Mouse (Mus musculus): ENCODE data around the gene Gm26602. TPM values are rescaled to one million over a fixed set of nuclear protein-coding genes. Genes with fewer than 3 reads are reported as not detected.

Gene Gm26602
- polyA plus RNA-seq, 1 experiment from 2014 or later, result 35.1 TPM

DNA sequence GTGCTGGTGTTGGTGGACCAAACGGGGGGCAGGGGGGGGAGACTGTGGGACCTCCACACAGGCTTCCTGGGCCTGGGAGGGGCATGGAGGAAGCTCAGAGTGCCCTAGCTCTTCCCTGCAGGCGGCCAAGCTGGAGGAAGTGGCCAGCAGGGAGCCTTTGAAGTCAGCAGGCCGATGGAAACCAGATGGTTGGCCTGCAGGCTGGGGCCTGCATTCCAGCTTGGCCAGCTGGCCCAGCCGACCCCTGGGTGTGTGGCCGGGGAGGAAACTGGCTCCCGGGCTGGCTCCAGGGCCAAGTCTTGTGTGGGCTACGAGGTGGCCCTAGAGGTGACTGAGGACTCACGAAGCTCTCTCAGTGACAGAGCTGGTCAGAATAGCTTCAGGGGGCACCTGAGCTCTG lies 22.1 kb downstream of the Gm26602 start:
- H3K9ac ChIP-seq, result no peak overlapping the region
- no peaks in the 10 kb centered on the region for H3K27me3 ChIP-seq
- peaks cover 60% of the 10 kb centered on the region for H3K4me1 ChIP-seq
- no peaks in the 10 kb centered on the region for H3K9me3 ChIP-seq
- 0 out of 2 replicates have a peak overlapping the region, but pooled peaks have one; percentile 9 for H3K27ac ChIP-seq
- no peak overlapping the region for H3K4me3 ChIP-seq (replicated peaks)
- H3K4me2 ChIP-seq, result peak overlapping the region; percentile 4; the same call in 1 of the 2 replicates
- H3K36me3 ChIP-seq (replicated peaks), result peaks cover 40% of the 10 kb centered on the region
- 30% methylated on average over 8 of the region's 8 CpGs for WGBS
- ATAC-seq (ENCODE audit: low FRiP score), result no peak

DNA sequence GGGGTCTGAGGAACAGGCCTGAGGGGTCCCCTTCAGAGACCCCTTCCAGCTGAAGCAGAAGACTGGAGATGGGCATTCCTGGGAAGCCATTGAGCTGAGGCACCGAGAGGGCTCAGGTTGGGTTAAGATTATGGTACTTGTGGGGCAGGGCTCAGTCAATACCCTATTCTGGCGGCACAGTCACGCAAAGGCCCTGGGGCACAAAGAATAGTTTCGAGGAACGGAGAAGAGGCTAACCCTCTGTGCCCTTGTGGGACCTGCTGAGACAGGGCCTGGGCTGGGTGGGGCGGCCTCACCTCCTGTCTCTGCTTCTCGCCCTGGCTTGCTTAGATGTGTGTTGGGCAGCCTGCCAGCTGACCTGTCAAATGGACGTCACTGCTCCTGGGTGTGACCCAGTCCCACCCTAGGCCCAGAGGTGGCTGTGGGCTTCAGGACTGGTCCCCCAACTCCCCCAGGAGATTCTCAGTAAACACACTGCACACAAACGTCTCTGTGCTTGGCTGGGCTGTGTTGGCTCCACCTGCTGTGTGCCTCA lies 22.6 kb downstream of the Gm26602 start:
- peaks cover 40% of the 10 kb centered on the region for H3K36me3 ChIP-seq (replicated peaks)

DNA sequence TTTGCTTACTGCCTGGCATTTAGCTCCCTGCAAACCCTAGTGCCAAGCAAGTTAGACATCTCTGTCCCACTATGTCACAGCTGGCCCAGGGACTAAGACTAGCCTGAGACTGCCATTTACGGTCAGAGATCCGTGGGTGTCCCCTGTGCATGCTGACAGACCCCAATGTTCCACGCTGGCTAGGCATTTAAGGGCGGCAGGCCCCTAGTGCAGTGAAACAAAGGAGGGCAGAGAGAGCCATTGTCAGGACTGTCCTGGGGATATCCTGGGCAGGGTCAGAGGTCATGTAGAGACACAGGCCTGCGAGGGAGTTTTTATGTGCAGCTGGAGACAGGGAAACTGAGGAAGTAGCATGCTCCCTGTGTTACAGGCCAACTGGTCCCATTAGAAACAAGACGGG lies 23.2 kb downstream of the Gm26602 start:
- H3K4me2 ChIP-seq, result no peak overlapping the region
- peaks cover 40% of the 10 kb centered on the region for H3K36me3 ChIP-seq (replicated peaks)
- no peaks in the 10 kb centered on the region for H3K9me3 ChIP-seq
- H3K9ac ChIP-seq, result no peak overlapping the region
- no peak for ATAC-seq (ENCODE audit: low FRiP score)
- peaks cover 51% of the 10 kb centered on the region for H3K4me1 ChIP-seq
- no peak overlapping the region for H3K4me3 ChIP-seq (replicated peaks)
- 0 out of 2 replicates have a peak overlapping the region, but pooled peaks have one; percentile 25 for H3K27ac ChIP-seq
- 35% methylated on average over 6 of the region's 6 CpGs for WGBS
- H3K27me3 ChIP-seq, result no peaks in the 10 kb centered on the region

More for the DNA sequence above, 22.6 kb downstream of the Gm26602 start:
- Histone ChIP-seq H3K9ac (no peak overlapping the region), H3K4me2 (peak overlapping the region; percentile 4; the same call in 1 of the 2 replicates), H3K4me1 (peaks cover 58% of the 10 kb centered on the region), H3K9me3 (no peaks in the 10 kb centered on the region), H3K4me3 (replicated peaks) (no peak overlapping the region), H3K27me3 (no peaks in the 10 kb centered on the region), H3K27ac (no peak overlapping the region)
- WGBS, result 76% methylated on average over 9 of the region's 9 CpGs
- ATAC-seq (ENCODE audit: low FRiP score), result no peak

DNA sequence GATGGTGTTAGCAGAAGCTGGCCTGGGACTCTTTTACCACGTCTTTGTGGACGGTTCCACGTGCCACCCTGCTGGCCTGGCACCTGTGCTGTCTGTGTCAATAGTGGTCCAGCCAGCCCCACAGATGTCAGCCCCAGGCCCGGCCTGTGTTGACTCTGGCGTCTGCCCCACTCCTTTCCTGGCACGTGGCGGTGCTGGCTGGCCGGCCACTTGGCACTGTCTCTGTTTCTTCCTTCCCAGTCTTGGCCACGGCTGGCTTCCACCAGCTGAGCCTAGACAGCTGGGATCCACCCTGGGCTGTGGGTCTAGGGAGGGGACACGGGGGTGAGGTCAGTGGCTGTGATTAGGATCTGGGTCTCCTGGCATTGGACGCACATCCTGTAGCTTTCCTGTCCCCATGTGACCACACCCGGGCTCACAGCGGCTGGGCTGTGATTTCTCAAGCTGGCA lies 23.6 kb downstream of the Gm26602 start:
- Histone ChIP-seq H3K36me3 (replicated peaks) (peaks cover 40% of the 10 kb centered on the region), H3K9ac (no peak overlapping the region), H3K27me3 (no peaks in the 10 kb centered on the region), H3K9me3 (no peaks in the 10 kb centered on the region), H3K4me2 (no peak overlapping the region), H3K4me3 (replicated peaks) (no peak overlapping the region), H3K4me1 (peaks cover 47% of the 10 kb centered on the region), H3K27ac (no peak overlapping the region)
- 80% methylated on average over 13 of the region's 13 CpGs for WGBS
- ATAC-seq (ENCODE audit: low FRiP score), result no peak; the same call in 1 of the 2 replicates

DNA sequence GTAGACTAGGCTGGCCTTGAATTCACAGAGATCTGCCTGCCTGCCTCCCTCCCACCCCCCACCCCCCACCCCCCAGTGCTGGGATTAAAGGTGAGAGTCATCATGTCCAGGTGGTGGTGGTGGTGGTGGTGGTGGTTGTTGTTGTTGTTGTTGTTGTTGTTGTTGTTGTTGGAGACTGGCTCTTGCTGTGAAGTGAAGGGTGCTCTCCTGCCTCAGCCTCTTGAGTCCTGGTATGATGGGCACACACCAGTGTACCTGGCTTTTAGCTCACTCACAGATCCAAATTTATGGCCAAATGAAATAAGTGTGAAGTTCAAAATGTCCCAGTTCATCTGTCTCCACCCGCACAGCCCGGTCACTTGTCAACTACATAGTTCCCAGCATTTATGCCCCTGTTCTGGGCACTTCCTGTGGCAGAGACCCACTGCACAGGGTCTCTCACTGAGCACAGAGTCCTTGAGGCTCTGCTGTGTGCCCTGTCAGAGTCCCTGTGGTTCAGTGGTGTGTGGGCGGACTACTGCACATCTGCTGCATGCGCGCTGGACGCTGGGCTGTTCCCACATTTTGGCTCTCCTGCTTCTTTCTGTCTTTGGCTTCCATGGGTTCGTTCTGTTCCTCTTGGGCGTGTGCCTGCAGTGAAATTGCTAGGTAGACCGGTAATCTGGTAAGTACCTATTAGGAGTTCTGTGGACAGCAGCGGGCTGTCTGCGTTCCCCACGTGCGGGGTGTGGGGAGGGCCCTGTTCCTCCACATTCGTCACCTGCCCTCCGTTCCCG lies 24.3 kb downstream of the Gm26602 start:
- H3K9ac ChIP-seq, result no peak overlapping the region
- H3K4me3 ChIP-seq (replicated peaks), result no peak overlapping the region
- H3K27me3 ChIP-seq, result no peaks in the 10 kb centered on the region
- no peak overlapping the region for H3K4me2 ChIP-seq
- peaks cover 40% of the 10 kb centered on the region for H3K36me3 ChIP-seq (replicated peaks)
- H3K27ac ChIP-seq, result no peak overlapping the region
- no peaks in the 10 kb centered on the region for H3K9me3 ChIP-seq
- ATAC-seq (ENCODE audit: low FRiP score), result no peak
- H3K4me1 ChIP-seq, result peaks cover 40% of the 10 kb centered on the region
- 88% methylated on average over 16 of the region's 16 CpGs for WGBS

DNA sequence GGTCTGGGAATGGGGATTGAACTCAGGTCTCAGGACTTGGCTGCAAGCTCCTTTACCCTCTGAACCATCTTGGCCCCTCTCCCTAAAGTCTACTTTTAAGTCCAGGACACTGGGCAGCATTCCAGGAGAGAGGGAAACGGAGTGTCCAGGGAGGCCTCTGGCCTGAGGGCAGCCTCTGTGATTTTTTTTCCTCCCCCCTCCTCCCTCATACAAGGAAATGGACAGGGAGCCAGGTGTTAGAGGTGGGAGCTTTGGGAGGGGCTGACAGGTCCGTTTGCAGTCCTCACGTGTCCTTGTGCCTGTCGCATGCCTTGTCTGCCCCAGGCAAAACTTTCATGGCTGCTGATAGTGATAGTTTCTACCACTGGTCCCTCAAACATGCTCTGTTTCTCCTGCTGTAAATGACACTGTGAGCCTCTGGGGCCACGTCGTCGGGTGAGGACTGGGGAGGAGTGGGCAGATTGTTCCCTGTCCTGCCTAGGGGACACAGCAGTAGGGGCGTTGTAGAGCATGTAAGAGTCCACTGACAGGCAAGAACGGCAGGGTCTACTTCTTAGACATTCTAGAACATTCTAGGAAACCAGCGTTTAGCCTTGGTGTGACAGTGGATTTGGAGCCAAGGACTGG lies 25.7 kb downstream of the Gm26602 start:
- Histone ChIP-seq H3K4me3 (replicated peaks) (no peak overlapping the region), H3K9ac (no peak overlapping the region), H3K36me3 (replicated peaks) (peaks cover 32% of the 10 kb centered on the region), H3K4me2 (no peak overlapping the region), H3K4me1 (peaks cover 37% of the 10 kb centered on the region), H3K9me3 (no peaks in the 10 kb centered on the region), H3K27ac (peak overlapping the region; percentile 31), H3K27me3 (no peaks in the 10 kb centered on the region)
- WGBS, result 80% methylated on average over 10 of the region's 10 CpGs
- ATAC-seq (ENCODE audit: low FRiP score), result no peak

DNA sequence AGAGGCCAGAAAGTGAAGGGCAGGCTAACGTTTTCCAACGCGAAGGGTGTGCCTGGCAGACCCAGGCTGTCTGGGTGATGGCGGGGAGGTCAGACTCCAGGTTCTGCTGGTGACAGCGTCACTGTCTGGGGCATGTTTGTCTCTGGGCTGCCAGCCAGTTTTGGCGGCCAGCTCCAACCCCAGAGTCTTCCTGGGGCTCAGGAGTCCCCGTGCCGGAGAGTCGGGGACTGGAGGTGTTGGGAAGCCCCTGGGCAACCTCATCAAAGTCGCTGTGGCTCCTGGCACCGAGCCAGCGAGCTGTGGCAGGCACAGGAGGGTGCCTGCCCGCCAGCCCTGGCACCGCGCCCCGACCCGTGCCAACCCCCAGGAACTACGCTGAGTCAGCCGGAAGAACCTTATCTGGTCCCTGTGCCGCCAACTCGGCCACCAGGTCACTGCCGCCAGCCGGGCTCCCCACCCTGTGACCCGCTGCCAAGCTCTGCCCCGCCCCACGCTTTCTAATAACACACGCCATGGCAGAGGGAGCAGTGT lies 26.3 kb downstream of the Gm26602 start:
- WGBS, result 81% methylated on average over 27 of the region's 27 CpGs
- no peak overlapping the region for H3K4me3 ChIP-seq (replicated peaks)
- H3K27ac ChIP-seq, result peak overlapping the region; percentile 31; the same call in 1 of the 2 replicates
- H3K27me3 ChIP-seq, result no peaks in the 10 kb centered on the region
- ATAC-seq (ENCODE audit: low FRiP score), result no peak
- no peak overlapping the region for H3K9ac ChIP-seq
- H3K4me1 ChIP-seq, result peaks cover 34% of the 10 kb centered on the region
- peaks cover 32% of the 10 kb centered on the region for H3K36me3 ChIP-seq (replicated peaks)
- no peak overlapping the region for H3K4me2 ChIP-seq
- H3K9me3 ChIP-seq, result no peaks in the 10 kb centered on the region

DNA sequence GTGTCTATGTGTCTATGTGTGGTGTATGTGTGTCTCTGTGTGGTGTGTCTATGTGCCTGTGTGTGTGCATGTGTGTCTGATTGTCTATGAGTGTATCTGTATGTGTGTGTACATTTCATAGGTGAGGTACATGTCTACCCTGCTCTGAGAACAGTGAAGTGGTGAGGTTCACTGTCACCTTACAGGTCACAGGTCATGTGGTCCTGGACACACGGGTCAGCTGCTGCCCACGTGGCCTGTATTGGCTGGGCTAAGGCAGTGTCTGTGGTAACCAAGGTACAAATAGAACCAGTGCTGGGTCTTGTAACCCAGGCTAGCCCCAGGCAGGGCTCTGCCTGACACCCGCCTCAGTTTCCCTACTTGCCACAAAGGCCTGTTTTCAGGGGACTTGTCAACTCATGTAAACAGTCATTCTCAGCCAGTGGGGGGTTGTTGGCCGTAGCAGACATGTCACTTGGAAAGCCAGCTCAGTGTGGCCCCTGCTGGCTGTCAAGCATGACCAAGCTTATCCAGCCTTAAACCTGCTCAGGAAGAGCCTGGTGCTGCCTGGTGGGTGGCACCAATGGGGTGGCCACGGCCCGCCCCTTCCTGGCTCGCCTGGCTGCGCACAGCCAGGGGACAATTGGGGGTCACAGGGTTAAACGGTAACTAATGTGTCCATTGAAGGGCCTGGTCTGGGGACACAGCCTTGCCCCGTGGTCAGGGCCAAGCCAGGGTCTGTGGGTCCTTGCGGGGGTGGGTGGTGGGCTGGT lies 27.3 kb downstream of the Gm26602 start:
- H3K27ac ChIP-seq, result no peak overlapping the region
- H3K4me1 ChIP-seq, result peaks cover 24% of the 10 kb centered on the region
- no peak overlapping the region for H3K9ac ChIP-seq
- no peaks in the 10 kb centered on the region for H3K27me3 ChIP-seq
- no peak for ATAC-seq (ENCODE audit: low FRiP score)
- WGBS, result 66% methylated on average over 11 of the region's 11 CpGs
- H3K4me3 ChIP-seq (replicated peaks), result no peak overlapping the region
- no peak overlapping the region for H3K4me2 ChIP-seq
- H3K9me3 ChIP-seq, result no peaks in the 10 kb centered on the region
- peaks cover 26% of the 10 kb centered on the region for H3K36me3 ChIP-seq (replicated peaks)

DNA sequence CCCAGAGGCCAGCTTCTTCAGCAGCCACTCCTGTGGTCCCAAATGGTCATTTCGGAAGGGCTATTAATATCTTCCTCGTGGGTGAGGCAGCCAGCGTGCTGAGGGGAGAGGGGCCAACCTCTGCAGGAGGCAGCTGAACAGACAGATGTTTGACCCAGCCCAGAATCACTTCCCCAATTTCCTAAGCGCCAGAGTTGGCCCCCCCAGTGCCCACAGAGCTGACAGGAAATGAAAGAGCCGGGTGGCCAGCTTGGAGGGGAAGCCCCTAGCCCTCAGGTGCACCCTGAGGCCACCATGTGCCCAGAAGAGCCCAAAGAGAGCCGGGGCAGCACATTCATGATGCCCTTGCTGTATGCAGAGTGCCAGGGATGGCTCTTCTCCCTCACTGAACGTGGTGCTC lies 30.1 kb downstream of the Gm26602 start:
- H3K4me1 ChIP-seq, result peaks cover 28% of the 10 kb centered on the region
- WGBS, result 76% methylated on average over 7 of the region's 7 CpGs
- H3K27ac ChIP-seq, result no peak overlapping the region
- no peaks in the 10 kb centered on the region for H3K27me3 ChIP-seq
- no peak overlapping the region for H3K4me2 ChIP-seq
- no peaks in the 10 kb centered on the region for H3K9me3 ChIP-seq
- no peak overlapping the region for H3K4me3 ChIP-seq (replicated peaks)
- ATAC-seq (ENCODE audit: low FRiP score), result no peak
- peaks cover 10% of the 10 kb centered on the region; the same call in 1 of the 2 replicates for H3K36me3 ChIP-seq (replicated peaks)
- no peak overlapping the region for H3K9ac ChIP-seq

DNA sequence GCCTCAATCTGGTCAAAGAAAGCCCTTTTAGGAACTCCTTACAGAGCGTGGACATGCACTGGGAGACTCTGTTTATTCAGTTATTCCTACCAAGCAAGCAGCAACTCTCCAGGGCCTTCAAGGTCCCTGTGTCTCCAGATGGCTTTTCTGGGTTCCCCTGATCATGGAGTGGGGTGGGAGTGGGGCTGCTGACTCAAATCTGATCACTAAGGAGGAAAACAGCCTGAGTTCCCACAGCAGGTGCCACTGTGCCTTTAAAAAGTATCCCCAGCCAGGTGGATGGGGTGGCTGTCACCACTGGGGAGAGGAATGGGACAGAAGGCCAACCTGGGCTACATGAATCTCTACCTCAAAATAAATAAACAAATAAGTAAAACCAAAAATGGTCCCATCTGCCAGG lies 32.3 kb downstream of the Gm26602 start:
- Histone ChIP-seq H3K36me3 (replicated peaks) (peaks cover 10% of the 10 kb centered on the region; the same call in 1 of the 2 replicates), H3K27me3 (no peaks in the 10 kb centered on the region), H3K4me2 (no peak overlapping the region), H3K4me3 (replicated peaks) (no peak overlapping the region), H3K4me1 (peaks cover 31% of the 10 kb centered on the region), H3K9ac (no peak overlapping the region), H3K27ac (no peak overlapping the region), H3K9me3 (no peaks in the 10 kb centered on the region)
- no peak for ATAC-seq (ENCODE audit: low FRiP score)
- WGBS, result 86% methylated on average over 1 of the region's 1 CpGs

DNA sequence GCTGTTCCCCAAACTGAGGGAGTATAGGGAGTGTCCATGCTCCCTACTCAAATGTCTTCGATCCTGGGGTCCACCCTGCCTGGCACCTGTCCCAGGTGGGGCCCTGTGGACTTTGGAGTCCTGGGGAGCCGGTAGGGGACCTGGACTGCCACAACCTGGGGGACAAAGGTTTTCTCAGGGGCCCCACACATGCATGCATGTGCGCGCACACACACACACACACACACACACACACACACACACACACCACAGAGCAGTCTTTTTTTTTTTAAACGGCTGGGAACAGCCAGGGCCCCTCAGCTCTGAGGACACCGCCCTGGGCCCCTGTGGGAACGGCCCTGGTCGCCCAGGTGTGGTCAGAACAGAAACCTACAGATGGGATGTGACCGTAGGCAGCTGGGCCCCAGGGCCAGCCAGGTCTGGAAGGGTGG lies 32.8 kb downstream of the Gm26602 start:
- Histone ChIP-seq H3K4me2 (no peak overlapping the region), H3K27me3 (no peaks in the 10 kb centered on the region), H3K9me3 (no peaks in the 10 kb centered on the region), H3K36me3 (replicated peaks) (peaks cover 13% of the 10 kb centered on the region), H3K27ac (no peak overlapping the region), H3K4me1 (peaks cover 31% of the 10 kb centered on the region), H3K9ac (no peak overlapping the region), H3K4me3 (replicated peaks) (no peak overlapping the region)
- ATAC-seq (ENCODE audit: low FRiP score), result no peak
- 82% methylated on average over 9 of the region's 9 CpGs for WGBS
